ENCODE assay signal across 8 mouse cellular contexts in genomic region chr3:90266901-90267775, GRCm38 (mm10). TPM values are rescaled to one million over a fixed set of nuclear protein-coding genes. Genes with fewer than 3 reads are reported as not detected.
DNase-seq lines count a peak whose midpoint lies in the region; ATAC-seq and TF ChIP-seq lines count a peak whose summit lies in the region.

No protein-coding gene starts in this region.

- H3K27me3 ChIP-seq in heart, embryonic 11.5 days (ENCODE audit: control insufficient read depth, insufficient read depth, low read length): no peaks in the 10 kb centered on the region
- no peaks in the 10 kb centered on the region for H3K27me3 ChIP-seq in spleen, adult 2 months (ENCODE audit: control insufficient read depth, insufficient read depth, low read length)
- no peaks in the 10 kb centered on the region for H3K27me3 ChIP-seq in liver, embryonic 12.5 days (replicated peaks)

- no peak for DNase-seq in heart, adult 8-10 months (ENCODE audit: low spot score)
- DNase-seq in spleen, adult 2 months (ENCODE audit: low read depth in 1 of 2, low spot score in 2 of 2): no peak
- no peak for DNase-seq in spleen, adult 18-20 months
- DNase-seq in thymus, postnatal 25 days: peak; percentile 35
- no peak for DNase-seq in Muller cell, postnatal 12 days (ENCODE audit: inconsistent ontology term)
- DNase-seq in right cerebral cortex, postnatal 14 days: no peak

- peak overlapping the region; percentile 92 for H3K9ac ChIP-seq in heart, embryonic 11.5 days (ENCODE audit: low read depth, low read length)
- H3K9ac ChIP-seq in liver, embryonic 12.5 days: peak overlapping the region; percentile 86

- H3K4me3 ChIP-seq in heart, embryonic 11.5 days (ENCODE audit: low read depth, low read length): no peak overlapping the region
- peak overlapping the region; percentile 70 for H3K4me3 ChIP-seq in spleen, adult 2 months (ENCODE audit: extremely low read depth, insufficient read depth, insufficient read length)
- H3K4me3 ChIP-seq in liver, embryonic 12.5 days: peak overlapping the region; percentile 91

- H3K27ac ChIP-seq in heart, embryonic 11.5 days (ENCODE audit: low read depth, low read length): no peak overlapping the region
- H3K27ac ChIP-seq in spleen, adult 2 months (ENCODE audit: insufficient read depth, low read length): peak overlapping the region; percentile 99; the same call in 1 of the 2 replicates
- H3K27ac ChIP-seq in liver, embryonic 12.5 days: peak overlapping the region; percentile 94; the same call in 1 of the 2 replicates

- H3K4me1 ChIP-seq in heart, embryonic 11.5 days (ENCODE audit: control insufficient read depth, insufficient read depth, low read length): peaks cover 9% of the 10 kb centered on the region; the same call in 1 of the 2 replicates
- peaks cover 23% of the 10 kb centered on the region; the same call in 1 of the 2 replicates for H3K4me1 ChIP-seq in spleen, adult 2 months (ENCODE audit: control insufficient read depth, insufficient read depth, insufficient read length)
- peaks cover 47% of the 10 kb centered on the region for H3K4me1 ChIP-seq in liver, embryonic 12.5 days

- ATAC-seq in heart, embryonic 11.5 days (replicated peaks; ENCODE audit: insufficient number of reproducible peaks, low FRiP score, low TSS enrichment): no peak
- ATAC-seq in liver, embryonic 12.5 days: no peak

- H3K9me3 ChIP-seq in heart, embryonic 11.5 days (replicated peaks; ENCODE audit: control insufficient read depth, low read length): no peaks in the 10 kb centered on the region
- H3K9me3 ChIP-seq in liver, embryonic 12.5 days (replicated peaks): no peaks in the 10 kb centered on the region

- peaks cover 20% of the 10 kb centered on the region for H3K36me3 ChIP-seq in heart, embryonic 11.5 days (ENCODE audit: control insufficient read depth, insufficient read depth, low read length)
- peaks cover 51% of the 10 kb centered on the region for H3K36me3 ChIP-seq in spleen, adult 2 months (ENCODE audit: control insufficient read depth, insufficient read depth, low read length)
- H3K36me3 ChIP-seq in liver, embryonic 12.5 days: peaks cover 57% of the 10 kb centered on the region

- peak overlapping the region; percentile 80 for H3K4me2 ChIP-seq in heart, embryonic 11.5 days
- peak overlapping the region; percentile 96 for H3K4me2 ChIP-seq in liver, embryonic 12.5 days

- no peak for TF ChIP-seq POLR2A in spleen, adult 2 months (IDR thresholded peaks at IDR 0.05; ENCODE audit: low read depth, low read length)

- no peak for TF ChIP-seq CTCF in spleen, adult 2 months (IDR thresholded peaks at IDR 0.05; ENCODE audit: extremely low read depth, insufficient read depth, insufficient read length, insufficient replicate concordance)

- WGBS in heart, embryonic 11.5 days (ENCODE audit: insufficient replicate concordance): 88% methylated on average over 20 of the region's 20 CpGs
- 58% methylated on average over 20 of the region's 20 CpGs for WGBS in spleen, adult 2 months
- 85% methylated on average over 20 of the region's 20 CpGs for WGBS in liver, embryonic 12.5 days (ENCODE audit: insufficient replicate concordance)

RNA-seq across cellular contexts. Expression of gene Dennd4b, which starts 2.2 kb away (rescaled TPM):
- polyA plus RNA-seq in heart, embryonic 11.5 days (2014; fragmentation: Nextera tagmentation; extraction: Ambion mirVana): 4.1 and 4.4 TPM in 2 replicates
- total RNA-seq in heart, adult 8-10 months (2022): 10 to 100 TPM; 38.0 to 39.3 (median 38.7) TPM
- 155 and 178 TPM in 2 replicates for polyA plus RNA-seq in spleen, adult 2 months (2012; rRNA removed)
- polyA plus RNA-seq in liver, embryonic 12.5 days (2016; fragmentation: Nextera tagmentation; extraction: Ambion mirVana): 3.0 and 3.4 TPM in 2 replicates

RNA-seq across cellular contexts. Expression of gene Crtc2, which starts 13.2 kb away (rescaled TPM):
- 7.5 and 11.6 TPM in 2 replicates for polyA plus RNA-seq in heart, embryonic 11.5 days (2014; fragmentation: Nextera tagmentation; extraction: Ambion mirVana)
- total RNA-seq in heart, adult 8-10 months (2022): 10 to 100 TPM; 16.0 to 18.5 (median 16.4) TPM
- 103 and 105 TPM in 2 replicates for polyA plus RNA-seq in spleen, adult 2 months (2012; rRNA removed)
- 8.2 and 9.4 TPM in 2 replicates for polyA plus RNA-seq in liver, embryonic 12.5 days (2016; fragmentation: Nextera tagmentation; extraction: Ambion mirVana)

RNA-seq across cellular contexts. Expression of gene Slc39a1, which starts 19.2 kb away (rescaled TPM):
- polyA plus RNA-seq in heart, embryonic 11.5 days (2014; fragmentation: Nextera tagmentation; extraction: Ambion mirVana): 74.0 and 80.8 TPM in 2 replicates
- total RNA-seq in heart, adult 8-10 months (2022): 10 to 100 TPM; 65.1 to 79.2 (median 75.5) TPM
- 40.5 and 43.3 TPM in 2 replicates for polyA plus RNA-seq in spleen, adult 2 months (2012; rRNA removed)
- polyA plus RNA-seq in liver, embryonic 12.5 days (2016; fragmentation: Nextera tagmentation; extraction: Ambion mirVana): 30.7 and 33.1 TPM in 2 replicates

RNA-seq across cellular contexts. Expression of gene Creb3l4, which starts 23.8 kb away (rescaled TPM):
- 2.3 and 2.6 TPM in 2 replicates for polyA plus RNA-seq in heart, embryonic 11.5 days (2014; fragmentation: Nextera tagmentation; extraction: Ambion mirVana)
- under 1 TPM in 2 of 4 experiments, not detected in 2; 0.38 to 0.81 TPM for total RNA-seq in heart, adult 8-10 months (2022)
- polyA plus RNA-seq in spleen, adult 2 months (2012; rRNA removed): 0.21 and 0.56 TPM in 2 replicates
- polyA plus RNA-seq in liver, embryonic 12.5 days (2016; fragmentation: Nextera tagmentation; extraction: Ambion mirVana): 0.56 and 0.66 TPM in 2 replicates

RNA-seq across cellular contexts. Expression of gene Gatad2b, which starts 25.8 kb away (rescaled TPM):
- polyA plus RNA-seq in heart, embryonic 11.5 days (2014; fragmentation: Nextera tagmentation; extraction: Ambion mirVana): 8.4 and 14.3 TPM in 2 replicates
- 10 to 100 TPM; 41.4 to 51.4 (median 46.0) TPM for total RNA-seq in heart, adult 8-10 months (2022)
- 24.2 and 26.9 TPM in 2 replicates for polyA plus RNA-seq in spleen, adult 2 months (2012; rRNA removed)
- polyA plus RNA-seq in liver, embryonic 12.5 days (2016; fragmentation: Nextera tagmentation; extraction: Ambion mirVana): 5.1 and 6.0 TPM in 2 replicates

Comparison
In these comparisons a context has a peak if more than half of its experiments do, and no peak if none do; other contexts are left out.
1. RNA of gene Dennd4b, which starts 2.2 kb away (polyA plus RNA-seq): 155 to 178 TPM in spleen, adult 2 months; 4.1 to 4.4 TPM in heart, embryonic 11.5 days and 3.0 to 3.4 TPM in liver, embryonic 12.5 days; every median in the first group is over 10 times any median in the second.